In genomic region chr10:55782674-55783469, GRCm38 (mm10) we compare ENCODE assay signal across 28 mouse cellular contexts.
A peak's percentile ranks its signal among the peaks of the same experiment; 100 is the strongest.
DNase-seq lines count a peak whose midpoint lies in the region; ATAC-seq lines count a peak whose summit lies in the region.
"Had no signal": no experiment of that assay in that cellular context is flagged by ENCODE, and none has a peak within 500 bp of the region (broad histone marks: within the 10 kb centered on the region; RNA-seq: fewer than 3 reads in every experiment).

No protein-coding gene starts in this region.

- H3K4me2 ChIP-seq in embryonic facial prominence, embryonic 14.5 days (ENCODE audit: low read depth, low read length) = no peak overlapping the region
- H3K4me2 ChIP-seq in kidney, embryonic 16.5 days (replicated peaks; ENCODE audit: low read depth, low read length) = no peak overlapping the region
- no peak overlapping the region for H3K4me2 ChIP-seq in lung, embryonic 15.5 days
- H3K4me2 ChIP-seq: embryonic facial prominence, embryonic 13.5 days; forebrain, embryonic 13.5 days; heart, embryonic 13.5 days; hindbrain, embryonic 14.5 days had no signal

- no peak overlapping the region for H3K4me3 ChIP-seq in embryonic facial prominence, embryonic 14.5 days (ENCODE audit: low read depth, low read length)
- H3K4me3 ChIP-seq in embryonic facial prominence, embryonic 10.5 days = no peak overlapping the region
- no peak overlapping the region for H3K4me3 ChIP-seq in kidney, embryonic 16.5 days (ENCODE audit: low read length)
- H3K4me3 ChIP-seq in lung, embryonic 15.5 days = no peak overlapping the region
- H3K4me3 ChIP-seq: embryonic facial prominence, embryonic 13.5 days; forebrain, embryonic 10.5 days; forebrain, embryonic 13.5 days; heart, adult 2 months; heart, embryonic 10.5 days; heart, embryonic 13.5 days had no signal

- H3K27me3 ChIP-seq in embryonic facial prominence, embryonic 14.5 days (replicated peaks; ENCODE audit: control insufficient read depth, insufficient read depth, low read length) = no peaks in the 10 kb centered on the region
- no peaks in the 10 kb centered on the region for H3K27me3 ChIP-seq in embryonic facial prominence, embryonic 10.5 days (replicated peaks; ENCODE audit: low read depth, poor library complexity, severe bottlenecking)
- H3K27me3 ChIP-seq in kidney, embryonic 16.5 days (ENCODE audit: insufficient read depth, low read length) = no peaks in the 10 kb centered on the region
- no peaks in the 10 kb centered on the region for H3K27me3 ChIP-seq in lung, embryonic 15.5 days
- H3K27me3 ChIP-seq: CH12.LX; embryonic facial prominence, embryonic 13.5 days; forebrain, embryonic 13.5 days; heart, embryonic 13.5 days; Patski had no signal

- DNase-seq in embryonic facial prominence, embryonic 14.5 days (ENCODE audit: low spot score) = peak; percentile 17
- no peak for DNase-seq in embryonic facial prominence, embryonic 10.5 days (ENCODE audit: low spot score)
- DNase-seq in kidney, postnatal 25 days = no peak
- DNase-seq in lung, postnatal 10 days = no peak
- peak; percentile 8 for DNase-seq in 416B (ENCODE audit: low read depth)
- DNase-seq: adrenal gland, postnatal 10 days; adrenal gland, postnatal 36 days; B cell, adult 2 months; cerebellum, adult 2 months; cerebellum, adult 9-11 months; cerebellum, postnatal 25 days; gastrocnemius, postnatal 10 days; gastrocnemius, postnatal 36 days; heart, adult 2 months; heart, postnatal 14 days; heart, postnatal 4 days had no signal

- no peaks in the 10 kb centered on the region for H3K4me1 ChIP-seq in embryonic facial prominence, embryonic 14.5 days (ENCODE audit: control insufficient read depth, insufficient read depth, low read length)
- no peaks in the 10 kb centered on the region for H3K4me1 ChIP-seq in embryonic facial prominence, embryonic 10.5 days
- H3K4me1 ChIP-seq in kidney, embryonic 16.5 days (ENCODE audit: insufficient read depth, low read length) = no peaks in the 10 kb centered on the region
- no peaks in the 10 kb centered on the region for H3K4me1 ChIP-seq in lung, embryonic 15.5 days
- H3K4me1 ChIP-seq: embryonic facial prominence, embryonic 13.5 days; forebrain, embryonic 10.5 days; forebrain, embryonic 13.5 days; heart, embryonic 10.5 days; heart, embryonic 13.5 days had no signal

- no peak overlapping the region for H3K27ac ChIP-seq in embryonic facial prominence, embryonic 14.5 days (replicated peaks; ENCODE audit: low read depth, low read length)
- no peak overlapping the region for H3K27ac ChIP-seq in embryonic facial prominence, embryonic 10.5 days (replicated peaks)
- no peak overlapping the region for H3K27ac ChIP-seq in kidney, embryonic 16.5 days (ENCODE audit: low read length)
- no peak overlapping the region for H3K27ac ChIP-seq in lung, embryonic 15.5 days
- H3K27ac ChIP-seq: embryonic facial prominence, embryonic 13.5 days; forebrain, embryonic 10.5 days; forebrain, embryonic 13.5 days; heart, adult 2 months; heart, embryonic 10.5 days; heart, embryonic 13.5 days; hindbrain, embryonic 14.5 days had no signal

- H3K9ac ChIP-seq in embryonic facial prominence, embryonic 14.5 days (ENCODE audit: low read depth, low read length) = no peak overlapping the region
- no peak overlapping the region for H3K9ac ChIP-seq in kidney, embryonic 16.5 days (replicated peaks; ENCODE audit: low read length)
- H3K9ac ChIP-seq in lung, embryonic 15.5 days = no peak overlapping the region
- H3K9ac ChIP-seq: embryonic facial prominence, embryonic 13.5 days; forebrain, embryonic 13.5 days; heart, embryonic 13.5 days; hindbrain, embryonic 14.5 days had no signal

- no peaks in the 10 kb centered on the region for H3K36me3 ChIP-seq in embryonic facial prominence, embryonic 14.5 days (ENCODE audit: control insufficient read depth, insufficient read depth, low read length)
- no peaks in the 10 kb centered on the region for H3K36me3 ChIP-seq in embryonic facial prominence, embryonic 10.5 days (replicated peaks)
- no peaks in the 10 kb centered on the region for H3K36me3 ChIP-seq in kidney, embryonic 16.5 days (ENCODE audit: insufficient read depth, low read length)
- no peaks in the 10 kb centered on the region for H3K36me3 ChIP-seq in lung, embryonic 15.5 days
- H3K36me3 ChIP-seq: embryonic facial prominence, embryonic 13.5 days; forebrain, embryonic 10.5 days; G1E; heart, embryonic 10.5 days; heart, embryonic 13.5 days had no signal

- no peak for ATAC-seq in embryonic facial prominence, embryonic 14.5 days (ENCODE audit: low read depth)
- ATAC-seq in kidney, embryonic 16.5 days (ENCODE audit: low FRiP score, low TSS enrichment) = peak; percentile 90
- ATAC-seq in lung, embryonic 15.5 days (ENCODE audit: borderline replicate concordance, extremely low read depth, low FRiP score, low TSS enrichment) = peak; percentile 59; the same call in 1 of the 2 replicates
- ATAC-seq: forebrain, embryonic 13.5 days; forebrain, embryonic 16.5 days; Patski had no signal

- 81% methylated on average over 2 of the region's 2 CpGs for WGBS in embryonic facial prominence, embryonic 14.5 days
- 94% methylated on average over 2 of the region's 2 CpGs for WGBS in embryonic facial prominence, embryonic 10.5 days
- 54% methylated on average over 2 of the region's 2 CpGs for WGBS in kidney, embryonic 16.5 days
- 93% methylated on average over 2 of the region's 2 CpGs for WGBS in lung, embryonic 15.5 days

- no peaks in the 10 kb centered on the region for H3K9me3 ChIP-seq in embryonic facial prominence, embryonic 14.5 days (ENCODE audit: control insufficient read depth, low read length)
- H3K9me3 ChIP-seq in embryonic facial prominence, embryonic 10.5 days = no peaks in the 10 kb centered on the region
- no peaks in the 10 kb centered on the region for H3K9me3 ChIP-seq in kidney, embryonic 16.5 days (ENCODE audit: low read length)
- H3K9me3 ChIP-seq in lung, embryonic 15.5 days = no peaks in the 10 kb centered on the region
- H3K9me3 ChIP-seq: embryonic facial prominence, embryonic 13.5 days; forebrain, embryonic 10.5 days; forebrain, embryonic 13.5 days; G1E; heart, embryonic 10.5 days; heart, embryonic 13.5 days had no signal

Comparison
In these comparisons a context has a peak if more than half of its experiments do, and no peak if none do; other contexts are left out.
1. DNase-seq: peak in embryonic facial prominence, embryonic 14.5 days (single experiment) and 416B (single experiment); none in embryonic facial prominence, embryonic 10.5 days (single experiment), kidney, postnatal 25 days (0 of 2) and lung, postnatal 10 days (single experiment).